Comparison of ENCODE assay signal across 28 mouse cellular contexts in genomic region chr15:71054251-71054852, GRCm38 (mm10).
DNase-seq lines count a peak whose midpoint lies in the region; ATAC-seq lines count a peak whose summit lies in the region.
"Had no signal": no experiment of that assay in that cellular context is flagged by ENCODE, and none has a peak within 500 bp of the region (broad histone marks: within the 10 kb centered on the region; RNA-seq: fewer than 3 reads in every experiment).

No protein-coding gene starts in this region.

- no peaks in the 10 kb centered on the region for H3K36me3 ChIP-seq in neural tube, embryonic 11.5 days (ENCODE audit: control insufficient read depth, insufficient read depth, low read length)
- H3K36me3 ChIP-seq in neural tube, embryonic 13.5 days = no peaks in the 10 kb centered on the region
- no peaks in the 10 kb centered on the region for H3K36me3 ChIP-seq in neural tube, embryonic 15.5 days
- H3K36me3 ChIP-seq: embryonic facial prominence, embryonic 13.5 days; embryonic facial prominence, embryonic 15.5 days; forebrain, embryonic 10.5 days; forebrain, embryonic 12.5 days; G1E had no signal

- DNase-seq in neural tube, embryonic 11.5 days (ENCODE audit: low spot score) = no peak
- no peak for DNase-seq in neural tube, embryonic 10.5 days (ENCODE audit: extremely low spot score, low spot score)
- DNase-seq in urinary bladder, postnatal 10 days (ENCODE audit: low spot score) = no peak
- no peak for DNase-seq in heart, adult 8-10 months (ENCODE audit: low spot score)
- DNase-seq: adrenal gland, adult 8-10 months; adrenal gland, postnatal 14 days; B cell, adult 2 months; cerebellum, adult 11 months; cerebellum, adult 18-20 months; cerebellum, adult 8-10 months; cerebellum, adult 9-11 months; cerebellum, postnatal 14 days; cerebellum, postnatal 36 days; embryo, embryonic 11 days had no signal

- H3K27ac ChIP-seq in neural tube, embryonic 11.5 days (ENCODE audit: low read depth, low read length) = no peak overlapping the region
- no peak overlapping the region for H3K27ac ChIP-seq in neural tube, embryonic 13.5 days (replicated peaks)
- no peak overlapping the region for H3K27ac ChIP-seq in neural tube, embryonic 15.5 days (replicated peaks)
- H3K27ac ChIP-seq: embryonic facial prominence, embryonic 13.5 days; embryonic facial prominence, embryonic 15.5 days; forebrain, embryonic 10.5 days; forebrain, embryonic 12.5 days had no signal

- no peak overlapping the region for H3K9ac ChIP-seq in neural tube, embryonic 11.5 days (ENCODE audit: low read length)
- H3K9ac ChIP-seq in neural tube, embryonic 13.5 days = no peak overlapping the region
- H3K9ac ChIP-seq in neural tube, embryonic 15.5 days (replicated peaks) = no peak overlapping the region
- H3K9ac ChIP-seq: embryonic facial prominence, embryonic 13.5 days; embryonic facial prominence, embryonic 15.5 days; forebrain, embryonic 12.5 days had no signal

- no peaks in the 10 kb centered on the region for H3K27me3 ChIP-seq in neural tube, embryonic 11.5 days (ENCODE audit: control insufficient read depth, insufficient read depth, low read length)
- H3K27me3 ChIP-seq in neural tube, embryonic 13.5 days = no peaks in the 10 kb centered on the region
- H3K27me3 ChIP-seq in neural tube, embryonic 15.5 days (replicated peaks) = no peaks in the 10 kb centered on the region
- H3K27me3 ChIP-seq: CH12.LX; embryonic facial prominence, embryonic 13.5 days; embryonic facial prominence, embryonic 15.5 days; forebrain, embryonic 12.5 days; Patski had no signal

- 47% methylated on average over 5 of the region's 5 CpGs for WGBS in neural tube, embryonic 11.5 days
- WGBS in neural tube, embryonic 13.5 days = 29% methylated on average over 5 of the region's 5 CpGs
- WGBS in neural tube, embryonic 15.5 days = 31% methylated on average over 5 of the region's 5 CpGs

- ATAC-seq in neural tube, embryonic 11.5 days (ENCODE audit: insufficient read depth, low FRiP score, low TSS enrichment) = peak; percentile 20; the same call in 1 of the 2 replicates
- ATAC-seq in neural tube, embryonic 13.5 days (ENCODE audit: low read depth) = peak; percentile 77
- peak; percentile 45; the same call in 1 of the 2 replicates for ATAC-seq in neural tube, embryonic 15.5 days (ENCODE audit: low FRiP score)
- ATAC-seq: activated CD4-positive, CD25-positive, alpha-beta regulatory T cell, adult 4 months; CD4-positive, CD25-positive, alpha-beta regulatory T cell, adult 4 months; forebrain, embryonic 14.5 days; forebrain, embryonic 16.5 days; Patski had no signal

- no peak overlapping the region for H3K4me3 ChIP-seq in neural tube, embryonic 11.5 days (ENCODE audit: low read depth, low read length)
- H3K4me3 ChIP-seq in neural tube, embryonic 13.5 days = no peak overlapping the region
- no peak overlapping the region for H3K4me3 ChIP-seq in neural tube, embryonic 15.5 days (replicated peaks)
- H3K4me3 ChIP-seq: embryonic facial prominence, embryonic 13.5 days; embryonic facial prominence, embryonic 15.5 days; erythroblast, embryonic 14.5 days; forebrain, embryonic 10.5 days; forebrain, embryonic 12.5 days had no signal

- H3K9me3 ChIP-seq in neural tube, embryonic 11.5 days (ENCODE audit: control insufficient read depth, low read length) = no peaks in the 10 kb centered on the region
- no peaks in the 10 kb centered on the region for H3K9me3 ChIP-seq in neural tube, embryonic 13.5 days
- no peaks in the 10 kb centered on the region for H3K9me3 ChIP-seq in neural tube, embryonic 15.5 days (replicated peaks)
- H3K9me3 ChIP-seq: embryonic facial prominence, embryonic 13.5 days; embryonic facial prominence, embryonic 15.5 days; forebrain, embryonic 10.5 days; forebrain, embryonic 12.5 days; G1E had no signal

- H3K4me2 ChIP-seq in neural tube, embryonic 11.5 days (ENCODE audit: low read depth) = no peak overlapping the region
- no peak overlapping the region for H3K4me2 ChIP-seq in neural tube, embryonic 13.5 days
- no peak overlapping the region for H3K4me2 ChIP-seq in neural tube, embryonic 15.5 days
- H3K4me2 ChIP-seq: embryonic facial prominence, embryonic 13.5 days; embryonic facial prominence, embryonic 15.5 days; forebrain, embryonic 12.5 days had no signal

- no peaks in the 10 kb centered on the region for H3K4me1 ChIP-seq in neural tube, embryonic 11.5 days (ENCODE audit: control insufficient read depth, insufficient read depth, low read length)
- 0 out of 2 replicates have a peak, but pooled peaks cover 5% of the 10 kb centered on the region for H3K4me1 ChIP-seq in neural tube, embryonic 13.5 days (replicated peaks)
- no peaks in the 10 kb centered on the region for H3K4me1 ChIP-seq in neural tube, embryonic 15.5 days
- H3K4me1 ChIP-seq: embryonic facial prominence, embryonic 13.5 days; embryonic facial prominence, embryonic 15.5 days; forebrain, embryonic 10.5 days; forebrain, embryonic 12.5 days had no signal

Comparison
In these comparisons a context has a peak if more than half of its experiments do, and no peak if none do; other contexts are left out.
1. ATAC-seq: peak in every context shown above with its lines; median percentile 77 in neural tube, embryonic 13.5 days; 45 in neural tube, embryonic 15.5 days; 20 in neural tube, embryonic 11.5 days.